Mouse (Mus musculus): ENCODE results near the gene Gprin1.

GRCm38 (mm10) chr13:54687575-54688424 lies 61.9 kb downstream of the Gprin1 start:
- TF ChIP-seq CTCF (IDR thresholded peaks at IDR 0.05): no peak
- no peak for TF ChIP-seq EP300 (IDR thresholded peaks at IDR 0.05)
